Mouse (Mus musculus) limb, embryonic 13.5 days (tissue): Measurements from ENCODE around the gene Xrcc1. TPM values are rescaled to one million over a fixed set of nuclear protein-coding genes. Genes with fewer than 3 reads are reported as not detected.
A peak's percentile ranks its signal among the peaks of the same experiment; 100 is the strongest.
"Not testable (repeated sequence)": the region's sequence is repeated elsewhere in the genome, so short reads cannot be mapped to it uniquely, and the experiment has no call there.

Source experiments
- ATAC-seq: fragments of 200-750 bp; cut with Nextera tagmentation; 2 replicates; pipeline ENCODE4 v1.8.0; 2017; ENCODE audit warnings: low read depth, moderate number of reproducible peaks, moderate TSS enrichment; ENCODE audit not compliant: low FRiP score
- H3K27ac ChIP-seq: fragments of 300-500 bp; sonication (generic); 2 replicates; pipeline ENCODE4 v1.5.1; 2015; ENCODE audit warnings: inconsistent platforms, mild to moderate bottlenecking, moderate library complexity
- H3K27me3 ChIP-seq: fragments of 300-500 bp; sonication (generic); 2 replicates; pipeline ENCODE4 v1.6.1; 2015; ENCODE audit warnings: mild to moderate bottlenecking, inconsistent platforms
- H3K36me3 ChIP-seq: fragments of 300-500 bp; sonication (generic); 2 replicates; pipeline ENCODE4 v1.6.1; 2015; ENCODE audit warnings: inconsistent platforms, mild to moderate bottlenecking, moderate library complexity
- H3K4me1 ChIP-seq: fragments of 300-500 bp; sonication (generic); 2 replicates; pipeline ENCODE4 v1.6.1; 2015; ENCODE audit warnings: inconsistent platforms
- H3K4me2 ChIP-seq: fragments of 300-500 bp; sonication (generic); replicated peaks from 2 replicates; pipeline ENCODE4 v1.6.1; 2015; ENCODE audit warnings: inconsistent platforms, mild to moderate bottlenecking, moderate library complexity
- H3K4me3 ChIP-seq: fragments of 300-500 bp; sonication (generic); 2 replicates; pipeline ENCODE4 v1.5.1; 2015; ENCODE audit warnings: moderate library complexity, mild to moderate bottlenecking, inconsistent platforms
- H3K9ac ChIP-seq: fragments of 300-500 bp; sonication (generic); 2 replicates; pipeline ENCODE4 v1.6.1; 2015; ENCODE audit warnings: mild to moderate bottlenecking, inconsistent platforms
- H3K9me3 ChIP-seq: fragments of 300-500 bp; sonication (generic); 2 replicates; pipeline ENCODE4 v1.6.1; 2016; ENCODE audit warnings: inconsistent platforms
- WGBS: fragments of 180-500 bp; shearing (Covaris S2); methylation state at CpG from one replicate; pipeline ENCODE4 v1.1.7; 2015; 5-methylcytosine and 5-hydroxymethylcytosine counted together
- polyA plus RNA-seq: library from polyadenylated mRNA; unstranded; fragments of >200 nt; fragmentation: Nextera tagmentation; extraction: Ambion mirVana; gene quantifications from 2 replicates; pipeline ENCODE4 v1.2.1, GENCODE M21; 2015

Gene Xrcc1
- polyA plus RNA-seq, 1 experiment from 2014 or later: 125 TPM

- Histone ChIP-seq H3K4me1 (peaks cover 10% of the 10 kb centered on the region), H3K36me3 (peaks cover 57% of the 10 kb centered on the region), H3K4me3 (no peak within 1 kb of the TSS), H3K9ac (no peak within 1 kb of the TSS), H3K9me3 (no peaks in the 10 kb centered on the region), H3K27ac (no peak within 1 kb of the TSS), H3K4me2 (no peak within 1 kb of the TSS), H3K27me3 (no peaks in the 10 kb centered on the region)
- no peak for ATAC-seq
- WGBS: 83% methylated on average over 7 of the region's 7 CpGs
These were observed 33.7 kb upstream of the Xrcc1 start, which contains the start of gene AC161166.1 for GRCm38 (mm10) chr7:24512355-24512754. AC161166.1 (minus strand) TSS chr7:24512455.

- not testable (repeated sequence) for H3K9ac ChIP-seq, H3K27ac ChIP-seq, H3K27me3 ChIP-seq, H3K4me3 ChIP-seq, ATAC-seq, H3K4me2 ChIP-seq, H3K9me3 ChIP-seq, H3K4me1 ChIP-seq
- peaks cover 49% of the 10 kb centered on the region for H3K36me3 ChIP-seq
- WGBS: 70% methylated on average over 8 of the region's 8 CpGs
These were observed 29.8 kb upstream of the Xrcc1 start for GRCm38 (mm10) chr7:24516319-24516718.

GRCm38 (mm10) chr7:24517077-24517476, 29.0 kb upstream of the Xrcc1 start:
- Histone ChIP-seq H3K9me3 (no peaks in the 10 kb centered on the region), H3K27me3 (no peaks in the 10 kb centered on the region), H3K4me2 (no peak overlapping the region), H3K36me3 (peaks cover 45% of the 10 kb centered on the region), H3K4me3 (no peak overlapping the region), H3K9ac (no peak overlapping the region), H3K27ac (no peak overlapping the region), H3K4me1 (no peaks in the 10 kb centered on the region)
- 59% methylated on average over 5 of the region's 5 CpGs for WGBS
- no peak for ATAC-seq

DNA sequence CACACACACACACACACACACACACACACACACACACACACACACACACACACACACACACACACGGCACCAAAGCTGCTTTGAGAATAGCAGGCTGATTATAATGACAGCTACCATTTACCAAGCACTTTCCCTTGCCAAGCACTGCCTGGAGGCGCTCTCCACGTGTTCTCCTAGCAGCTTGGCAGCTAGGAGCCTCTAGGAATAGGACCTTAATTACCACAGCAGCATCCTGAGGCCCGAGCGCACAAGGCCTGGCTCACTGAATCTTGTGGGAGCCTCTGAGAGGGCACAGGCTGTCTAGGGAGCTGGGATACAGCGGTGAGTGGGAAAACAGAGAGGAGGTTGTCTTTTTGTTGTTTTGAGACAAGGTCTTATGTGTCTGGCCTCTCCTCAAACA, 28.4 kb upstream of the Xrcc1 start:
- Histone ChIP-seq H3K9ac (no peak overlapping the region), H3K27ac (no peak overlapping the region), H3K9me3 (no peaks in the 10 kb centered on the region), H3K36me3 (peaks cover 39% of the 10 kb centered on the region), H3K4me3 (no peak overlapping the region), H3K27me3 (no peaks in the 10 kb centered on the region), H3K4me2 (no peak overlapping the region), H3K4me1 (no peaks in the 10 kb centered on the region)
- no peak for ATAC-seq
- whole genome bisulfite sequencing: 53% methylated on average over 6 of the region's 6 CpGs

GRCm38 (mm10) chr7:24519130-24519529, 27.0 kb upstream of the Xrcc1 start:
- H3K4me3 ChIP-seq: no peak overlapping the region
- no peaks in the 10 kb centered on the region for H3K27me3 ChIP-seq
- no peak overlapping the region for H3K27ac ChIP-seq
- peaks cover 28% of the 10 kb centered on the region for H3K36me3 ChIP-seq
- no peaks in the 10 kb centered on the region for H3K4me1 ChIP-seq
- ATAC-seq: no peak
- no peak overlapping the region for H3K4me2 ChIP-seq
- no peaks in the 10 kb centered on the region for H3K9me3 ChIP-seq
- WGBS: 72% methylated on average over 3 of the region's 3 CpGs
- H3K9ac ChIP-seq: no peak overlapping the region

GRCm38 (mm10) chr7:24520054-24520453, 26.0 kb upstream of the Xrcc1 start:
- H3K36me3 ChIP-seq: peaks cover 19% of the 10 kb centered on the region
- ATAC-seq, H3K27me3 ChIP-seq, H3K4me1 ChIP-seq, H3K9me3 ChIP-seq, H3K4me3 ChIP-seq, H3K9ac ChIP-seq, H3K27ac ChIP-seq, H3K4me2 ChIP-seq: not testable (repeated sequence)
- WGBS: 88% methylated on average over 10 of the region's 10 CpGs

DNA sequence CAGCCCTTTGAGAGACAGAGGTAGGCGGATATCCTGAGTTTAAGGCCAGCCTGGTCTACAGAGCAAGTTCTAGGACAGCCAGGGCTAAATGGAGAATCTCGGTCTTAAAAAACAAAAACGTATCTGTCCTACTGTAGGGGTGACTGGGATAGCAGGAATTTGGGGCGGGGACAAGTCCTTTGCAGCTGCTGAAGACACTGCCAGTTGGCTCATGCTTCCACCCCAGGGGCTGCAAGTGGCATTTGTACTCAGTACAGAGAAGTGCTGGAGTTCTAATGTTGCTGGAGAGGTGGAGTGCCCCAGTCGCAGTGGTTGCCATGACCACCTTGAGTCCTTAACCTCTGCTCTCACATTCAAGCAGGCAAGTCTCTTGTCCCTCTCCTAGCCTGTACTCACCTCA, 23.3 kb upstream of the Xrcc1 start:
- Histone ChIP-seq H3K4me1 (peaks cover 9% of the 10 kb centered on the region; the same call in 1 of the 2 replicates), H3K4me2 (no peak overlapping the region), H3K9me3 (no peaks in the 10 kb centered on the region), H3K9ac (no peak overlapping the region), H3K36me3 (no peaks in the 10 kb centered on the region), H3K4me3 (no peak overlapping the region), H3K27me3 (no peaks in the 10 kb centered on the region), H3K27ac (no peak overlapping the region)
- ATAC-seq: no peak
- 61% methylated on average over 5 of the region's 5 CpGs for WGBS

- no peak overlapping the region for H3K9ac ChIP-seq
- 82% methylated on average over 6 of the region's 6 CpGs for WGBS
- H3K4me3 ChIP-seq: no peak overlapping the region
- H3K9me3 ChIP-seq: no peaks in the 10 kb centered on the region
- no peaks in the 10 kb centered on the region for H3K36me3 ChIP-seq
- H3K27me3 ChIP-seq: no peaks in the 10 kb centered on the region
- H3K4me1 ChIP-seq: peaks cover 9% of the 10 kb centered on the region; the same call in 1 of the 2 replicates
- no peak overlapping the region for H3K4me2 ChIP-seq
- no peak overlapping the region for H3K27ac ChIP-seq
- no peak for ATAC-seq
These were observed 22.4 kb upstream of the Xrcc1 start for GRCm38 (mm10) chr7:24523723-24524122.

DNA sequence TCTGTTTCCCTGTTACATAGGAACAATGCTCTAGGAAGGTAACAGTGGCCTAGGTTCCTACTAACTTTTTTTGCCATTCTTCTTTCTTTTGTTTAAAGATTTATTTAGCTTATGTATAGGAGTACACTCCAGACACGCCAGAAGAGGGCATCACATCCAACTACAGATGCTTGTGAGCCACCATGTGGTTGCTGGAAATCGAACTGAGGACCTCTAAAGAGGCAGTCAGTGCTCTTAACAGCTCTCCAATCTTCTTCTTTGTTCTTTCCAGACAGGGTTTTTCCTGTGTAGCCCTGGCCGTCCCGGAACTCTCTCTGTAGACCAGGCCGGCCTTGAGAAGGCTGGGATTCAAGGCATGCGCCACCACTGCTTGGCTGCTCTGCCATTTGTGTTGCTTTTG, 21.1 kb upstream of the Xrcc1 start:
- Histone ChIP-seq H3K9ac (no peak overlapping the region), H3K9me3 (no peaks in the 10 kb centered on the region), H3K4me3 (no peak overlapping the region), H3K4me1 (peaks cover 17% of the 10 kb centered on the region), H3K27ac (no peak overlapping the region), H3K27me3 (no peaks in the 10 kb centered on the region), H3K36me3 (no peaks in the 10 kb centered on the region), H3K4me2 (no peak overlapping the region)
- WGBS: 80% methylated on average over 6 of the region's 6 CpGs
- no peak for ATAC-seq

GRCm38 (mm10) chr7:24525686-24526420, 20.2 kb upstream of the Xrcc1 start:
- no peak overlapping the region for H3K27ac ChIP-seq
- H3K4me3 ChIP-seq: no peak overlapping the region
- no peaks in the 10 kb centered on the region for H3K27me3 ChIP-seq
- H3K9ac ChIP-seq: 0 out of 2 replicates have a peak overlapping the region, but pooled peaks have one; percentile 43
- 74% methylated on average over 12 of the region's 12 CpGs for WGBS
- no peak for ATAC-seq
- H3K4me2 ChIP-seq: no peak overlapping the region
- no peaks in the 10 kb centered on the region for H3K9me3 ChIP-seq
- peaks cover 17% of the 10 kb centered on the region for H3K4me1 ChIP-seq
- no peaks in the 10 kb centered on the region for H3K36me3 ChIP-seq

- H3K9ac ChIP-seq: no peak overlapping the region
- peaks cover 9% of the 10 kb centered on the region for H3K36me3 ChIP-seq
- no peak for ATAC-seq
- H3K27me3 ChIP-seq: peaks cover 10% of the 10 kb centered on the region
- H3K4me3 ChIP-seq: no peak overlapping the region
- H3K27ac ChIP-seq: no peak overlapping the region
- no peaks in the 10 kb centered on the region for H3K9me3 ChIP-seq
- 0 out of 2 replicates have a peak overlapping the region, but pooled peaks have one; percentile 96 for H3K4me2 ChIP-seq
- 92% methylated on average over 11 of the region's 11 CpGs for WGBS
- peaks cover 37% of the 10 kb centered on the region for H3K4me1 ChIP-seq
These were observed 17.2 kb upstream of the Xrcc1 start for GRCm38 (mm10) chr7:24528861-24529260.

- H3K9ac ChIP-seq: peak overlapping the region; percentile 87
These were observed 16.5 kb upstream of the Xrcc1 start for GRCm38 (mm10) chr7:24529580-24529979.

More at GRCm38 (mm10) chr7:24529580-24529979, 16.5 kb upstream of the Xrcc1 start:
- Histone ChIP-seq H3K4me2 (peak overlapping the region; percentile 96), H3K9me3 (no peaks in the 10 kb centered on the region), H3K4me3 (peak overlapping the region; percentile 67), H3K27me3 (peaks cover 15% of the 10 kb centered on the region), H3K36me3 (peaks cover 16% of the 10 kb centered on the region), H3K4me1 (peaks cover 45% of the 10 kb centered on the region), H3K27ac (0 out of 2 replicates have a peak overlapping the region, but pooled peaks have one; percentile 81)
- WGBS: 55% methylated on average over 11 of the region's 11 CpGs
- ATAC-seq: no peak
